Mouse (Mus musculus) midbrain, embryonic 16.5 days (tissue): ENCODE results near the gene Snd1. TPM values are rescaled to one million over a fixed set of nuclear protein-coding genes. Genes with fewer than 3 reads are reported as not detected.

Experiments used
- ATAC-seq: fragments of 200-750 bp; cut with Nextera tagmentation; 2 replicates; pipeline ENCODE4 v1.8.0; 2017; ENCODE audit warnings: moderate TSS enrichment
- H3K27ac ChIP-seq: fragments of 300-500 bp; sonication (generic); 2 replicates; pipeline ENCODE4 v1.5.1; 2014; ENCODE audit warnings: mild to moderate bottlenecking, low read length, mixed read lengths
- H3K27me3 ChIP-seq: fragments of 300-500 bp; sonication (generic); 2 replicates; pipeline ENCODE4 v1.6.1; 2014; ENCODE audit warnings: low read depth, low read length, mixed read lengths; ENCODE audit not compliant: control insufficient read depth, insufficient read depth
- H3K36me3 ChIP-seq: fragments of 300-500 bp; sonication (generic); 2 replicates; pipeline ENCODE4 v1.6.1; 2014; ENCODE audit warnings: mild to moderate bottlenecking, low read length, moderate library complexity, mixed read lengths; ENCODE audit not compliant: control insufficient read depth, insufficient read depth
- H3K4me1 ChIP-seq: fragments of 300-500 bp; sonication (generic); 2 replicates; pipeline ENCODE4 v1.6.1; 2014; ENCODE audit warnings: mild to moderate bottlenecking, low read length, mixed read lengths; ENCODE audit not compliant: control insufficient read depth, insufficient read depth
- H3K4me2 ChIP-seq: fragments of 300-500 bp; sonication (generic); 2 replicates; pipeline ENCODE4 v1.6.1; 2014; ENCODE audit warnings: mild to moderate bottlenecking, low read length, mixed read lengths
- H3K4me3 ChIP-seq: fragments of 300-500 bp; sonication (generic); 2 replicates; pipeline ENCODE4 v1.5.1; 2014; ENCODE audit warnings: low read depth, mild to moderate bottlenecking, low read length, moderate library complexity, mixed read lengths
- H3K9ac ChIP-seq: fragments of 300-500 bp; sonication (generic); 2 replicates; pipeline ENCODE4 v1.6.1; 2014; ENCODE audit warnings: low read depth, low read length, mixed read lengths
- H3K9me3 ChIP-seq: fragments of 300-500 bp; sonication (generic); replicated peaks from 2 replicates; pipeline ENCODE4 v1.6.1; 2014; ENCODE audit warnings: mild to moderate bottlenecking, low read length, mixed read lengths; ENCODE audit not compliant: control insufficient read depth, poor library complexity, severe bottlenecking
- WGBS: fragments of 180-500 bp; shearing (Covaris S2); extraction: QIAGEN DNeasy Blood & Tissue Kit; methylation state at CpG from one replicate; pipeline ENCODE4 v1.1.7; 2014; 5-methylcytosine and 5-hydroxymethylcytosine counted together
- polyA plus RNA-seq: library from polyadenylated mRNA; unstranded; fragments of >200 nt; fragmentation: Nextera tagmentation; extraction: Ambion mirVana; gene quantifications from 2 replicates; pipeline ENCODE4 v1.2.1, GENCODE M21; 2015

Gene Snd1
- polyA plus RNA-seq, 1 experiment from 2014 or later, result 82.8 TPM

DNA sequence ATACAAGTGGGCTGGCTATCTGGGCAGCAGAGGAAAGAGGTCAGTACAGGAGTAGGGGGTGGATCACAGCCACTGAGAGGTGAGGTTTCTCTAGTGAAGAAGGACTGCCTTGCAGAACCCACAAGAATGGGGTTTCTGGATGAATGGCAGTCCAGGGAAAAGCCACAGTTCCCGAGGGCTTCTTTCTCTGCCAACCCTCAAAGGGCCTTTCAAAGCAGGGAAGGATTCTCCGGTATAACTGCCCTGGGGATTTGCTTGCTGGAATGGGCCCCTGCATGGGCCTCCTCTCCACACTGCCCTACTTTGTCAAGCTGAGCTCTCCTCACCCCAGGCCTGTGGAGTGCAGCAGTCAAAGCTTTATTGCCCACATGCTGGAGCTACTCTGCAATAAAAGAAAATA is 378.7 kb downstream of the Snd1 start:
- peak overlapping the region; percentile 69; the same call in 1 of the 2 replicates for H3K27ac ChIP-seq

GRCm38 (mm10) chr6:28854598-28854997 is 379.7 kb downstream of the Snd1 start:
- WGBS, result 52% methylated on average over 8 of the region's 8 CpGs
- H3K36me3 ChIP-seq, result no peaks in the 10 kb centered on the region
- H3K4me2 ChIP-seq, result no peak overlapping the region
- no peak; the same call in 1 of the 2 replicates for ATAC-seq
- peaks cover 24% of the 10 kb centered on the region for H3K4me1 ChIP-seq
- H3K9ac ChIP-seq, result no peak overlapping the region
- H3K27me3 ChIP-seq, result no peaks in the 10 kb centered on the region
- no peaks in the 10 kb centered on the region for H3K9me3 ChIP-seq
- H3K27ac ChIP-seq, result no peak overlapping the region
- H3K4me3 ChIP-seq, result no peak overlapping the region

More for the DNA sequence above, 378.7 kb downstream of the Snd1 start:
- Histone ChIP-seq H3K27me3 (no peaks in the 10 kb centered on the region), H3K4me3 (no peak overlapping the region), H3K4me2 (no peak overlapping the region), H3K36me3 (no peaks in the 10 kb centered on the region), H3K9me3 (no peaks in the 10 kb centered on the region), H3K9ac (no peak overlapping the region), H3K4me1 (peaks cover 32% of the 10 kb centered on the region)
- 5% methylated on average over 2 of the region's 2 CpGs for WGBS
- ATAC-seq, result no peak

DNA sequence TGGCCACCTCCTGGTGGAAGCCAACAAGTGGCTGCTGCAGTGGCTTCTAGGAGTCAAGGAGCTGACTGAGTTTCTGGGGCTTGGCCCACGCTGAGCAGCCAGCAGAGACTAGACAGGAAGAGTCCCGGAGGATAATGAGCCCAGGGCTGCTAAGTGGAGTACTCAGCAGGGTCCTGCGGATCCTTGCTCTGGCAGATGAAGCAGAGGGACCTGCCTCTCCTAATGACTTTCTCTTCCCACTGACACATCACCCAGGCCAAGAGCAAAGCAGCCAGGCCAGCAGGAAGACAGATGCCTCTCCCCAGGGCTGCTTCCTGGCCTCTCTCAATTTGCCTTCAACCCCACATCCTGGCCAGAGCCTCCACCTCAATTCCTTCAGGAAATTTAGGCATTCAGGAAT is 380.5 kb downstream of the Snd1 start:
- Histone ChIP-seq H3K4me2 (no peak overlapping the region), H3K27ac (no peak overlapping the region), H3K4me3 (no peak overlapping the region), H3K4me1 (peaks cover 26% of the 10 kb centered on the region), H3K9me3 (no peaks in the 10 kb centered on the region), H3K27me3 (no peaks in the 10 kb centered on the region), H3K9ac (no peak overlapping the region), H3K36me3 (no peaks in the 10 kb centered on the region)
- ATAC-seq, result no peak
- 24% methylated on average over 3 of the region's 3 CpGs for WGBS

GRCm38 (mm10) chr6:28856789-28857188 is 381.9 kb downstream of the Snd1 start:
- no peak overlapping the region for H3K4me3 ChIP-seq
- H3K27me3 ChIP-seq, result no peaks in the 10 kb centered on the region
- WGBS, result 90% methylated on average over 4 of the region's 4 CpGs
- no peak overlapping the region for H3K27ac ChIP-seq
- peaks cover 26% of the 10 kb centered on the region for H3K4me1 ChIP-seq
- H3K9ac ChIP-seq, result no peak overlapping the region
- no peaks in the 10 kb centered on the region for H3K36me3 ChIP-seq
- no peak overlapping the region for H3K4me2 ChIP-seq
- no peaks in the 10 kb centered on the region for H3K9me3 ChIP-seq
- ATAC-seq, result no peak

GRCm38 (mm10) chr6:28857198-28858180 is 382.6 kb downstream of the Snd1 start:
- H3K9me3 ChIP-seq, result no peaks in the 10 kb centered on the region
- H3K36me3 ChIP-seq, result no peaks in the 10 kb centered on the region
- no peak for ATAC-seq
- 69% methylated on average over 2 of the region's 2 CpGs for WGBS
- no peak overlapping the region for H3K4me2 ChIP-seq
- peaks cover 25% of the 10 kb centered on the region for H3K4me1 ChIP-seq
- no peak overlapping the region for H3K4me3 ChIP-seq
- no peak overlapping the region for H3K9ac ChIP-seq
- no peak overlapping the region for H3K27ac ChIP-seq
- no peaks in the 10 kb centered on the region for H3K27me3 ChIP-seq

DNA sequence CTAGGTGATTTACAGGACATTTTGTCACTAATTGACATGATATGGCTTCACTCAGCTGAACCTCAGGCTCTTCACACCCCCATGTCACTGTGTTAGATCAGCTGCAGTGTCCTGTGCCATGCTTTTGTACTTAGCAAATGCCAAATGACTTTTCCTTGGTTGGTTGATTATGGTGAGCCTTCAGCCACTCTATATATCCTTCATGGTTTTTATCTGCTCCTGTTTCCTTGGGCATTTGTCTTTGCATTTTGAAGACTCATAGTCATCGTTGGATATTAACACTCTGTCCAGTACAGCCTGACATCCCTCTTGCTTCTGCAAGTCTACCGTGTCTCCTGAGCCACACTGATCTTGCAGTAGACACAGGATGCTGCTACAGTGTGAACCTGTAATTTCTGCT is 384.2 kb downstream of the Snd1 start:
- Histone ChIP-seq H3K9me3 (no peaks in the 10 kb centered on the region), H3K4me3 (no peak overlapping the region), H3K9ac (no peak overlapping the region), H3K27me3 (no peaks in the 10 kb centered on the region), H3K36me3 (no peaks in the 10 kb centered on the region), H3K27ac (no peak overlapping the region), H3K4me2 (no peak overlapping the region), H3K4me1 (peaks cover 12% of the 10 kb centered on the region)
- ATAC-seq, result no peak
- WGBS, result 89% methylated on average over 2 of the region's 2 CpGs

GRCm38 (mm10) chr6:28860450-28860849 is 385.5 kb downstream of the Snd1 start:
- H3K9ac ChIP-seq, result no peak overlapping the region
- no peak overlapping the region for H3K4me3 ChIP-seq
- H3K9me3 ChIP-seq, result no peaks in the 10 kb centered on the region
- no peak overlapping the region for H3K4me2 ChIP-seq
- H3K27ac ChIP-seq, result no peak overlapping the region
- H3K27me3 ChIP-seq, result no peaks in the 10 kb centered on the region
- H3K4me1 ChIP-seq, result peaks cover 16% of the 10 kb centered on the region
- no peaks in the 10 kb centered on the region for H3K36me3 ChIP-seq
- WGBS, result 23% methylated on average over 2 of the region's 2 CpGs
- no peak for ATAC-seq

- Histone ChIP-seq H3K4me1 (peaks cover 16% of the 10 kb centered on the region), H3K9me3 (no peaks in the 10 kb centered on the region), H3K27ac (no peak overlapping the region), H3K27me3 (no peaks in the 10 kb centered on the region), H3K9ac (no peak overlapping the region), H3K4me3 (no peak overlapping the region), H3K4me2 (no peak overlapping the region), H3K36me3 (no peaks in the 10 kb centered on the region)
- ATAC-seq, result no peak
- 37% methylated on average over 2 of the region's 2 CpGs for WGBS
Measured at GRCm38 (mm10) chr6:28860922-28861321, 386.0 kb downstream of the Snd1 start.

DNA sequence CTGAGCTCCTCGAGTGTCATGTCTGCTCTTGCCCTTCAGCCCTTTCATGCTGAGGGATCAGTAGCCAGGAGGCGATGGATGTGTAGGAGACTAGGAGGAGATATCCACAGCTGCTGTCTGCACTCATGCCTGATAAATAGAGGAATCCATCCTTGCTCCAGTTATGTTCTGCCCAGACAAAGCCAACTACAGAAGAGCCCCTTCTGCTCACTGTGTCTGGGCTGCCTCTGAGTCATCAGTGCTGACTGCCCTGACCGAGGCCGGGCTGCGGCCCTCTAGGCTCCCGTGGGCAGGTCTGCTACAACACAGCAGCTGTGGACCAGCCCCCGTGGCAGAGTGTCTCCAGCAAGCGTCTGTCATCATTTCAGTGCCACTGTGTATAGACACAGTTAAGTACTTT is 387.4 kb downstream of the Snd1 start:
- Histone ChIP-seq H3K9ac (no peak overlapping the region), H3K4me3 (no peak overlapping the region), H3K27ac (no peak overlapping the region), H3K27me3 (no peaks in the 10 kb centered on the region), H3K9me3 (no peaks in the 10 kb centered on the region), H3K4me1 (peaks cover 16% of the 10 kb centered on the region), H3K4me2 (no peak overlapping the region), H3K36me3 (no peaks in the 10 kb centered on the region)
- ATAC-seq, result no peak
- 63% methylated on average over 8 of the region's 8 CpGs for WGBS
